Mouse (Mus musculus) Muller cell, postnatal 12 days (primary cell): ENCODE measurements around the gene Rfx2.
A peak's percentile ranks its signal among the peaks of the same experiment; 100 is the strongest.

Source experiments
- DNase-seq: peaks from one replicate; pipeline ENCODE4 v3.0.0-alpha.2; 2015; ENCODE audit errors: inconsistent ontology term

Gene Rfx2

GRCm38 (mm10) chr17:56830411-56831110 lies at the start of gene Rfx2:
Gene Rfx2 (minus strand): TSS chr17:56831013.
- peak; percentile 32 for DNase-seq

GRCm38 (mm10) chr17:56877426-56877825 lies 46.6 kb upstream of the Rfx2 start:
- no peak for DNase-seq

- DNase-seq: no peak
These were observed 46.2 kb upstream of the Rfx2 start for GRCm38 (mm10) chr17:56876981-56877380.

GRCm38 (mm10) chr17:56876465-56876864 lies 45.7 kb upstream of the Rfx2 start:
- no peak for DNase-seq

- DNase-seq: no peak
These were observed 44.3 kb upstream of the Rfx2 start, which contains the start of gene 1700061G19Rik for GRCm38 (mm10) chr17:56874936-56875651. Gene 1700061G19Rik (plus strand): TSS chr17:56875477.

- DNase-seq: no peak
These were observed 43.4 kb upstream of the Rfx2 start, which contains the start of gene Acsbg2 for GRCm38 (mm10) chr17:56874237-56874636. Gene Acsbg2 (minus strand): TSS chr17:56874447.

GRCm38 (mm10) chr17:56872512-56872911 lies 41.7 kb upstream of the Rfx2 start:
- DNase-seq: no peak

- DNase-seq: no peak
These were observed 41.0 kb upstream of the Rfx2 start for GRCm38 (mm10) chr17:56871767-56872166.

GRCm38 (mm10) chr17:56870287-56870953 lies 39.6 kb upstream of the Rfx2 start:
- no peak for DNase-seq

GRCm38 (mm10) chr17:56869481-56869977 lies 38.7 kb upstream of the Rfx2 start:
- DNase-seq: no peak

- DNase-seq: no peak
These were observed 35.3 kb upstream of the Rfx2 start for GRCm38 (mm10) chr17:56866071-56866470.

- DNase-seq: no peak
These were observed 30.4 kb upstream of the Rfx2 start for GRCm38 (mm10) chr17:56861197-56861596.

- DNase-seq: no peak
These were observed 28.1 kb upstream of the Rfx2 start for GRCm38 (mm10) chr17:56858922-56859321.

GRCm38 (mm10) chr17:56858216-56858615 lies 27.4 kb upstream of the Rfx2 start:
- DNase-seq: peak; percentile 22

- no peak for DNase-seq
These were observed 24.6 kb upstream of the Rfx2 start for GRCm38 (mm10) chr17:56855421-56855820.

- DNase-seq: no peak
These were observed 20.4 kb upstream of the Rfx2 start for GRCm38 (mm10) chr17:56851167-56851566.

- no peak for DNase-seq
These were observed 18.9 kb upstream of the Rfx2 start for GRCm38 (mm10) chr17:56849710-56850109.

- DNase-seq: no peak
These were observed 18.0 kb upstream of the Rfx2 start for GRCm38 (mm10) chr17:56848785-56849184.

- DNase-seq: no peak
These were observed 12.9 kb upstream of the Rfx2 start for GRCm38 (mm10) chr17:56843678-56844077.

GRCm38 (mm10) chr17:56842173-56842572 lies 11.4 kb upstream of the Rfx2 start:
- DNase-seq: no peak

- DNase-seq: no peak
These were observed 9.7 kb upstream of the Rfx2 start for GRCm38 (mm10) chr17:56840524-56840923.

GRCm38 (mm10) chr17:56836336-56836735 lies 5.5 kb upstream of the Rfx2 start:
- DNase-seq: no peak
